Mouse (Mus musculus) lung, adult 2 months (tissue): ENCODE results near the gene Pakap. TPM values are rescaled to one million over a fixed set of nuclear protein-coding genes. Genes with fewer than 3 reads are reported as not detected.

Experiments used
- DNase-seq: peaks from one replicate; pipeline ENCODE4 v3.0.0; 2022
- H3K4me1 ChIP-seq: fragments of 200-500 bp; 2 replicates; pipeline ENCODE4 v1.6.1; 2011; ENCODE audit warnings: low read length; ENCODE audit not compliant: control insufficient read depth, insufficient read depth
- H3K4me3 ChIP-seq: fragments of 200-500 bp; replicated peaks from 2 replicates; pipeline ENCODE3; 2011; ENCODE audit warnings: low read depth, mild to moderate bottlenecking, control low read depth, low read length; ENCODE audit errors: extremely low read depth
- CTCF ChIP-seq: fragments of 200-500 bp; IDR thresholded peaks from 2 replicates; pipeline ENCODE4 v1.5.1; 2011; ENCODE audit warnings: mild to moderate bottlenecking, low read length, control low read depth; ENCODE audit not compliant: insufficient read depth
- POLR2A ChIP-seq: fragments of 200-500 bp; IDR thresholded peaks from 2 replicates; pipeline ENCODE4 v1.6.1; 2011; ENCODE audit warnings: low read depth, mild to moderate bottlenecking, control low read depth, low read length, borderline replicate concordance; ENCODE audit errors: extremely low read depth
- WGBS: fragments of 180-500 bp; shearing (Covaris S2); methylation state at CpG from one replicate; pipeline ENCODE4 v1.1.7; 2018; 5-methylcytosine and 5-hydroxymethylcytosine counted together
- polyA plus RNA-seq: library from polyadenylated mRNA; depleted of rRNA; stranded (reverse); fragments of >200 nt; gene quantifications from 2 replicates; pipeline ENCODE4 v1.2.3, GENCODE M21; 2012

Gene Pakap
- polyA plus RNA-seq, 1 experiment: 2.7 TPM

- 74% methylated on average over 5 of the region's 5 CpGs for WGBS
- DNase-seq: no peak
- TF ChIP-seq CTCF (no peak), POLR2A (no peak)
- no peak overlapping the region for H3K4me3 ChIP-seq
- H3K4me1 ChIP-seq: 0 out of 2 replicates have a peak, but pooled peaks cover 4% of the 10 kb centered on the region
Observed at GRCm38 (mm10) chr4:57735426-57735825, 167.4 kb downstream of the Pakap start.

- 70% methylated on average over 8 of the region's 8 CpGs for WGBS
- Histone ChIP-seq H3K4me1 (no peaks in the 10 kb centered on the region), H3K4me3 (no peak overlapping the region)
- TF ChIP-seq POLR2A: no peak
- TF ChIP-seq CTCF: no peak
- DNase-seq: no peak
Observed at GRCm38 (mm10) chr4:57738856-57739552, 171.0 kb downstream of the Pakap start.

- Histone ChIP-seq H3K4me1 (no peaks in the 10 kb centered on the region), H3K4me3 (no peak overlapping the region)
- no peak for DNase-seq
- TF ChIP-seq CTCF: no peak
- no peak for TF ChIP-seq POLR2A
- 32% methylated on average over 11 of the region's 11 CpGs for whole genome bisulfite sequencing
Observed at GRCm38 (mm10) chr4:57743325-57743929, 175.4 kb downstream of the Pakap start.

- 39% methylated on average over 4 of the region's 4 CpGs for WGBS
- TF ChIP-seq POLR2A (no peak), CTCF (no peak)
- peaks cover 9% of the 10 kb centered on the region; the same call in 1 of the 2 replicates for H3K4me1 ChIP-seq
- no peak overlapping the region for H3K4me3 ChIP-seq
- no peak for DNase-seq
Observed at GRCm38 (mm10) chr4:57750651-57751050, 182.7 kb downstream of the Pakap start.

GRCm38 (mm10) chr4:57751054-57751453, 183.1 kb downstream of the Pakap start:
- no peak for TF ChIP-seq POLR2A
- TF ChIP-seq CTCF: no peak
- Histone ChIP-seq H3K4me3 (no peak overlapping the region), H3K4me1 (peaks cover 9% of the 10 kb centered on the region; the same call in 1 of the 2 replicates)
- 49% methylated on average over 4 of the region's 4 CpGs for WGBS
- no peak for DNase-seq

GRCm38 (mm10) chr4:57751566-57751965, 183.6 kb downstream of the Pakap start:
- TF ChIP-seq CTCF (no peak), POLR2A (no peak)

GRCm38 (mm10) chr4:57755085-57755484, 187.1 kb downstream of the Pakap start:
- Histone ChIP-seq H3K4me3 (no peak overlapping the region), H3K4me1 (peaks cover 9% of the 10 kb centered on the region; the same call in 1 of the 2 replicates)
- DNase-seq: no peak
- 86% methylated on average over 11 of the region's 11 CpGs for WGBS
- no peak for TF ChIP-seq POLR2A
- TF ChIP-seq CTCF: no peak

More at GRCm38 (mm10) chr4:57751566-57751965, 183.6 kb downstream of the Pakap start:
- Histone ChIP-seq H3K4me1 (peaks cover 9% of the 10 kb centered on the region; the same call in 1 of the 2 replicates), H3K4me3 (no peak overlapping the region)
- DNase-seq: no peak
- 93% methylated on average over 11 of the region's 11 CpGs for WGBS

- DNase-seq: no peak
- TF ChIP-seq CTCF (no peak), POLR2A (no peak)
- 65% methylated on average over 11 of the region's 11 CpGs for WGBS
- H3K4me3 ChIP-seq: no peak overlapping the region
- H3K4me1 ChIP-seq: no peaks in the 10 kb centered on the region
Observed at GRCm38 (mm10) chr4:57757997-57758396, 190.0 kb downstream of the Pakap start.

- Histone ChIP-seq H3K4me3 (no peak overlapping the region), H3K4me1 (no peaks in the 10 kb centered on the region)
- WGBS: 59% methylated on average over 7 of the region's 7 CpGs
- TF ChIP-seq POLR2A: no peak
- TF ChIP-seq CTCF: no peak
- no peak for DNase-seq
Observed at GRCm38 (mm10) chr4:57762424-57762823, 194.4 kb downstream of the Pakap start.

- DNase-seq: no peak
- no peak for TF ChIP-seq POLR2A
- TF ChIP-seq CTCF: no peak
- 50% methylated on average over 1 of the region's 1 CpGs for WGBS
- H3K4me3 ChIP-seq: no peak overlapping the region
- no peaks in the 10 kb centered on the region for H3K4me1 ChIP-seq
Observed at GRCm38 (mm10) chr4:57764392-57764791, 196.4 kb downstream of the Pakap start.
